Mouse (Mus musculus) olfactory bulb, adult 2 months (tissue): ENCODE results near the gene Spata21.

Experiments
- CTCF ChIP-seq: fragments of 200-500 bp; IDR thresholded peaks from 2 replicates; pipeline ENCODE4 v1.5.1; 2012; ENCODE audit warnings: low read depth, mild to moderate bottlenecking, low read length, moderate library complexity; ENCODE audit not compliant: insufficient read depth
- POLR2A ChIP-seq: fragments of 200-500 bp; IDR thresholded peaks from 2 replicates; pipeline ENCODE4 v1.6.1; 2012; ENCODE audit warnings: mild to moderate bottlenecking, low read depth, low read length, moderate library complexity; ENCODE audit not compliant: insufficient read depth

GRCm38 (mm10) chr4:141132191-141132590 is 44.1 kb downstream of the Spata21 start:
- no peak for TF ChIP-seq CTCF
- no peak for TF ChIP-seq POLR2A
